Mouse (Mus musculus) C2C12 (cell line): ENCODE results near the gene Kcnh6. TPM values are rescaled to one million over a fixed set of nuclear protein-coding genes. Genes with fewer than 3 reads are reported as not detected.
"Not testable (repeated sequence)": the region's sequence is repeated elsewhere in the genome, so short reads cannot be mapped to it uniquely, and the experiment has no call there.

ENCODE experiments used
- H3K27me3 ChIP-seq: one replicate; pipeline ENCODE4 v1.6.1; 2011; ENCODE audit not compliant: control insufficient read depth, insufficient read depth, insufficient read length
- H3K36me3 ChIP-seq: one replicate; pipeline ENCODE4 v1.6.1; 2011; ENCODE audit not compliant: control insufficient read depth, insufficient read depth
- H3K4me3 ChIP-seq: one replicate; pipeline ENCODE4 v1.5.1; 2011; ENCODE audit warnings: mild to moderate bottlenecking, control low read depth; ENCODE audit not compliant: poor library complexity, insufficient read depth, severe bottlenecking
- H3K79me2 ChIP-seq: one replicate; pipeline ENCODE4 v1.6.1; 2011; ENCODE audit not compliant: control insufficient read depth, insufficient read depth
- H3K79me3 ChIP-seq: one replicate; pipeline ENCODE4 v1.6.1; 2011; ENCODE audit warnings: low read depth, control low read depth
- H3ac ChIP-seq: one replicate; pipeline ENCODE3; 2011; ENCODE audit warnings: low read depth; ENCODE audit not compliant: control insufficient read depth, insufficient read length
- CEBPB ChIP-seq: IDR thresholded peaks from one replicate; pipeline ENCODE4 v1.6.1; 2011; ENCODE audit warnings: low read depth, mild to moderate bottlenecking, control low read depth, moderate library complexity
- CTCF ChIP-seq: IDR thresholded peaks from one replicate; pipeline ENCODE4 v1.5.1; 2011; ENCODE audit not compliant: control insufficient read depth, insufficient read depth, insufficient read length
- FOSL1 ChIP-seq: IDR thresholded peaks from one replicate; pipeline ENCODE4 v1.8.0; 2011; ENCODE audit warnings: mild to moderate bottlenecking, low read length; ENCODE audit not compliant: poor library complexity, insufficient read depth, severe bottlenecking
- MAX ChIP-seq: IDR thresholded peaks from one replicate; pipeline ENCODE4 v1.6.1; 2011; ENCODE audit warnings: mild to moderate bottlenecking, control low read depth
- MYOD1 ChIP-seq: IDR thresholded peaks from one replicate; pipeline ENCODE4 v1.6.1; 2011; ENCODE audit warnings: low read depth; ENCODE audit not compliant: control insufficient read depth, insufficient read length
- MYOG ChIP-seq: IDR thresholded peaks from one replicate; pipeline ENCODE4 v1.6.1; 2011; ENCODE audit not compliant: control insufficient read depth, insufficient read length; ENCODE audit errors: extremely low read depth
- USF1 ChIP-seq: IDR thresholded peaks from one replicate; pipeline ENCODE4 v1.6.1; 2011; ENCODE audit warnings: low read depth, mild to moderate bottlenecking, control low read depth, moderate library complexity
- polyA plus RNA-seq: library from polyadenylated mRNA; unstranded; fragments of >200 nt; fragmentation: generic; extraction: Trizol; gene quantifications from one replicate; pipeline ENCODE4 v1.2.1, GENCODE M21; 2012; ENCODE audit warnings: missing spikeins

Gene Kcnh6
- polyA plus RNA-seq, 1 experiment = not detected

GRCm38 (mm10) chr11:106016440-106016839, 8.5 kb downstream of the Kcnh6 start:
- Histone ChIP-seq H3K36me3 (no peaks in the 10 kb centered on the region), H3K27me3 (peaks cover 82% of the 10 kb centered on the region), H3K79me3 (no peaks in the 10 kb centered on the region), H3ac (no peak overlapping the region), H3K79me2 (no peaks in the 10 kb centered on the region), H3K4me3 (no peak overlapping the region)
- TF ChIP-seq MAX (no peak), MYOD1 (no peak), MYOG (no peak), USF1 (no peak), FOSL1 (no peak), CEBPB (no peak), CTCF (no peak)

GRCm38 (mm10) chr11:106020051-106020763, 12.3 kb downstream of the Kcnh6 start:
- Histone ChIP-seq H3K27me3 (peaks cover 79% of the 10 kb centered on the region), H3K79me2 (no peaks in the 10 kb centered on the region), H3ac (no peak overlapping the region), H3K4me3 (no peak overlapping the region), H3K36me3 (no peaks in the 10 kb centered on the region), H3K79me3 (no peaks in the 10 kb centered on the region)
- TF ChIP-seq MYOD1 (no peak), MYOG (no peak), USF1 (no peak), CTCF (no peak), CEBPB (no peak)

GRCm38 (mm10) chr11:106025774-106026173, 17.9 kb downstream of the Kcnh6 start:
- H3ac ChIP-seq = no peak overlapping the region
- no peaks in the 10 kb centered on the region for H3K79me3 ChIP-seq
- peaks cover 42% of the 10 kb centered on the region for H3K27me3 ChIP-seq
- H3K36me3 ChIP-seq = no peaks in the 10 kb centered on the region
- H3K4me3 ChIP-seq = no peak overlapping the region
- TF ChIP-seq FOSL1 (no peak), CTCF (no peak)
- H3K79me2 ChIP-seq = no peaks in the 10 kb centered on the region

- Histone ChIP-seq H3ac (no peak overlapping the region), H3K79me3 (no peaks in the 10 kb centered on the region), H3K27me3 (peaks cover 33% of the 10 kb centered on the region), H3K4me3 (no peak overlapping the region), H3K36me3 (no peaks in the 10 kb centered on the region), H3K79me2 (no peaks in the 10 kb centered on the region)
- TF ChIP-seq CTCF = peak; percentile 87
- TF ChIP-seq USF1 = no peak
These were observed 18.7 kb downstream of the Kcnh6 start for GRCm38 (mm10) chr11:106026465-106027151.

GRCm38 (mm10) chr11:106027607-106028006, 19.7 kb downstream of the Kcnh6 start:
- Histone ChIP-seq H3K4me3 (no peak overlapping the region), H3K79me2 (no peaks in the 10 kb centered on the region), H3K27me3 (peaks cover 24% of the 10 kb centered on the region), H3ac (no peak overlapping the region), H3K36me3 (no peaks in the 10 kb centered on the region), H3K79me3 (no peaks in the 10 kb centered on the region)
- TF ChIP-seq CEBPB = no peak
- TF ChIP-seq MYOG = no peak

GRCm38 (mm10) chr11:106032074-106032473, 24.1 kb downstream of the Kcnh6 start:
- not testable (repeated sequence) for H3ac ChIP-seq, H3K4me3 ChIP-seq, H3K36me3 ChIP-seq, H3K79me3 ChIP-seq, H3K79me2 ChIP-seq, H3K27me3 ChIP-seq
